Mouse (Mus musculus): ENCODE data around the gene Ugt1a8.

Gene Ugt1a8

GRCm38 (mm10) chr1:88262961-88263360, 175.3 kb downstream of the Ugt1a8 start:
- no peak for DNase-seq

DNA sequence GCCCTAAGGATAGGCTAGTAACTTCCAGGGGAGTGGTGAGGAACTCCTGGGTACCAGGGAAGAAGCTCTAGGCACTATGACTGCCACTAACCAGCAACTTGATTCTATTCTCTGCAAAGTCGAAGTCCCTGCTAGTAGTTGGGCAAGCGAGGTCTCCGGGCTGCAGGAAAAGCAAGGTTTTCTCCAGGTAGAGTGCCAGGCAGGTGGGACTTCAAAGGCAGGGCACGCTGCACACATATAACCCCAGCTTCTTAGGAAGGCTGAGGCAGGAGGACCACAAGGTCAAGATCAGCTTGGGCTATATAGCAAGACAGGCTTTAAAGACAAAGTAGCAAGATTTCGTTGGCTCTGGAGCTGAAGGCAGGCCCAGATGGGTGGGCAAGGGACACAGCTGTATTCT, 176.2 kb downstream of the Ugt1a8 start:
- DNase-seq: no peak

DNA sequence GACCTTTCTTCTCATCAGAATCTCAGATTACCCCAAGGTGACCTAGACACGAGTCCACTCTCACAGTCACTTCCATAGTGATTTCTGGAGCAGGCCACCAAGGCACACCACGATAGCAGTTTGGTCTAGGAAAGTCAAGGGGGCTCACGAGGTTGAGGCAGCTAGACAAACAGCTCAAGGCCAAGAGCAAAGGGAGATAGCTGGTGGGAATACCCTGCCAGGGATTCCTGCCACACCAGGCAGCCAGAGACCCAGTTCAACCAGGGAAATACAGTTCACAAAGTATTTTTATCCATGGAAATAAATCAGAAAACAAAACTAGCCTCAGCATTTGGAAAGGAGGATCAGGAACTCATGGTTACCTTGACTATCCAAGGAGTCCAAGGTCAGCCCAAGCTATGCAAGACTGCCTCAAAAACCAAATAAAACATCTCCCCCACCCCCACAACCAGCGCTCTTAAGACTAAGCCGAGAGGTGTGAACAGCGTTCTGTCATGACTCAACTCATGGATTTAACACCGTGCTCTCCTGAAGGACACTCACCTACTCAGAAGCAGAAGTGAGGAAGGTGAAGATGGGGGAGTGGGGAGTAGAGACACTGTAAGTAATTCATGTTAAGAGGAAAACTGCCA, 176.7 kb downstream of the Ugt1a8 start:
- DNase-seq: no peak

- DNase-seq: no peak
These were observed 177.2 kb downstream of the Ugt1a8 start for GRCm38 (mm10) chr1:88264869-88265240.

GRCm38 (mm10) chr1:88266123-88266522, 178.5 kb downstream of the Ugt1a8 start:
- no peak for DNase-seq

DNA sequence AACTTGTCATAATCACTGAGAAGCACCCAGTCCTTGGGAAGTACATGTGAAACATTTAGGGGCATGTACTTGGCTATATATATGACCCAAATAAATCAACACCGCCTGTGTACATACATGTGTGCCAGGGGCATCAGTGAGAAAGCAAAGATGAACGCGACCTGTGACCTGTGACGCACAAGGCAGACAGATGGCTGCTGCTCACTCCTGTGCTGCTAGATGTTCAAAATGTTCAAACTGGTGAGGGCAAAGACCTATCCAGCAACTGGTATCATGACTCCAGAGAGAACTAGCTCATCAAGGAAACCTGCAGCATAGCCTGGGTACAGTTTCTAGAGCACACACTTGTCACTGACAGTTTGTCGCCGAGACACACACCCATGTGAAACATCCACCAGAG, 179.9 kb downstream of the Ugt1a8 start:
- no peak for DNase-seq

- DNase-seq: no peak
These were observed 180.5 kb downstream of the Ugt1a8 start for GRCm38 (mm10) chr1:88268070-88268469.

All from cerebellum, adult 9-11 months (tissue).